Mouse (Mus musculus) liver, adult 2 months (tissue): ENCODE measurements around the gene Lcor. TPM values are rescaled to one million over a fixed set of nuclear protein-coding genes. Genes with fewer than 3 reads are reported as not detected.

ENCODE experiments used
- DNase-seq: peaks from one replicate; pipeline ENCODE4 v3.0.0-alpha.2; 2011; ENCODE audit warnings: low read depth, low spot score; ENCODE audit errors: extremely low read depth
- H3K27ac ChIP-seq: fragments of 200-500 bp; replicated peaks from 2 replicates; pipeline ENCODE4 v1.5.1; 2012; ENCODE audit warnings: low read depth, mild to moderate bottlenecking, control low read depth, inconsistent platforms, low read length; ENCODE audit not compliant: insufficient read depth
- H3K27me3 ChIP-seq: fragments of 200-500 bp; 2 replicates; pipeline ENCODE4 v1.6.1; 2012; ENCODE audit warnings: mild to moderate bottlenecking, moderate library complexity, low read length, inconsistent platforms; ENCODE audit not compliant: control insufficient read depth, insufficient read depth
- H3K36me3 ChIP-seq: fragments of 200-500 bp; 2 replicates; pipeline ENCODE4 v1.6.1; 2012; ENCODE audit warnings: low read length, inconsistent platforms; ENCODE audit not compliant: control insufficient read depth, insufficient read depth
- H3K4me1 ChIP-seq: fragments of 200-500 bp; 2 replicates; pipeline ENCODE4 v1.6.1; 2011; ENCODE audit warnings: low read length; ENCODE audit not compliant: control insufficient read depth, insufficient read depth
- H3K4me3 ChIP-seq: fragments of 200-500 bp; 2 replicates; pipeline ENCODE4 v1.5.1; 2011; ENCODE audit warnings: low read depth, mild to moderate bottlenecking, control low read depth, low read length, moderate library complexity; ENCODE audit not compliant: insufficient read depth
- H3K79me2 ChIP-seq: fragments of 200-500 bp; 2 replicates; pipeline ENCODE4 v1.6.1; 2012; ENCODE audit warnings: inconsistent platforms, mild to moderate bottlenecking, low read length, moderate library complexity; ENCODE audit not compliant: control insufficient read depth, insufficient read depth
- H3K9ac ChIP-seq: fragments of 200-500 bp; 2 replicates; pipeline ENCODE4 v1.6.1; 2012; ENCODE audit warnings: low read depth, mild to moderate bottlenecking, control low read depth, inconsistent platforms, low read length
- CTCF ChIP-seq: fragments of 200-500 bp; IDR thresholded peaks from 2 replicates; pipeline ENCODE4 v1.5.1; 2011; ENCODE audit warnings: low read depth, low read length, control low read depth
- POLR2A ChIP-seq: fragments of 200-500 bp; IDR thresholded peaks from 2 replicates; pipeline ENCODE4 v1.6.1; 2011; ENCODE audit warnings: low read length, control low read depth; ENCODE audit not compliant: insufficient read depth; ENCODE audit errors: extremely low read depth
- WGBS: fragments of 180-500 bp; shearing (Covaris S2); methylation state at CpG from one replicate; pipeline ENCODE4 v1.1.7; 2018; 5-methylcytosine and 5-hydroxymethylcytosine counted together
- polyA plus RNA-seq: library from polyadenylated mRNA; depleted of rRNA; stranded (reverse); fragments of >200 nt; gene quantifications from 2 replicates; pipeline ENCODE4 v1.2.3, GENCODE M21; 2012
- total RNA-seq: library from RNA; depleted of rRNA; stranded (reverse); fragments of >200 nt; gene quantifications from 2 replicates; pipeline ENCODE4 v1.2.3, GENCODE M21; 2014

The Lcor gene
- total and polyA plus RNA-seq, 2 experiments = 2.3 to 17.1 TPM

- no peak for DNase-seq
- peaks cover 13% of the 10 kb centered on the region for H3K4me1 ChIP-seq
- H3K27ac ChIP-seq = no peak overlapping the region
- 93% methylated on average over 3 of the region's 3 CpGs for WGBS
- H3K4me3 ChIP-seq = no peak overlapping the region
- no peaks in the 10 kb centered on the region for H3K79me2 ChIP-seq
- TF ChIP-seq CTCF (no peak), POLR2A (no peak)
- no peaks in the 10 kb centered on the region for H3K36me3 ChIP-seq
- H3K9ac ChIP-seq = no peak overlapping the region
- no peaks in the 10 kb centered on the region for H3K27me3 ChIP-seq
Measured at GRCm38 (mm10) chr19:41476530-41477249, 5.7 kb upstream of the Lcor start.

GRCm38 (mm10) chr19:41481030-41481886 lies 1.2 kb upstream of the Lcor start:
- DNase-seq = peak; percentile 74
- Histone ChIP-seq H3K4me1 (peaks cover 14% of the 10 kb centered on the region), H3K4me3 (no peak overlapping the region; the same call in 1 of the 2 replicates), H3K27me3 (no peaks in the 10 kb centered on the region), H3K36me3 (no peaks in the 10 kb centered on the region), H3K27ac (0 out of 2 replicates have a peak overlapping the region, but pooled peaks have one; percentile 0), H3K79me2 (peaks cover 12% of the 10 kb centered on the region), H3K9ac (peak overlapping the region; percentile 2; the same call in 1 of the 2 replicates)
- peak; percentile 51 for TF ChIP-seq CTCF
- no peak for TF ChIP-seq POLR2A
- 14% methylated on average over 15 of the region's 15 CpGs for WGBS

- Histone ChIP-seq H3K36me3 (no peaks in the 10 kb centered on the region), H3K4me3 (peak overlapping the region; percentile 55), H3K27me3 (no peaks in the 10 kb centered on the region), H3K9ac (peak overlapping the region; percentile 65), H3K79me2 (peaks cover 15% of the 10 kb centered on the region), H3K4me1 (peaks cover 17% of the 10 kb centered on the region), H3K27ac (peak overlapping the region; percentile 83)
- TF ChIP-seq CTCF (no peak), POLR2A (no peak)
- DNase-seq = no peak
- WGBS = 2% methylated on average over 6 of the region's 6 CpGs
Measured at GRCm38 (mm10) chr19:41481887-41482189, 599 bp upstream of the Lcor start.

- Histone ChIP-seq H3K27me3 (no peaks in the 10 kb centered on the region), H3K4me1 (peaks cover 17% of the 10 kb centered on the region), H3K36me3 (no peaks in the 10 kb centered on the region), H3K27ac (peak overlapping the region; percentile 79), H3K4me3 (peak overlapping the region; percentile 98), H3K79me2 (peaks cover 19% of the 10 kb centered on the region), H3K9ac (peak overlapping the region; percentile 97)
- TF ChIP-seq POLR2A (no peak), CTCF (no peak)
- no peak for DNase-seq
- WGBS = 2% methylated on average over 81 of the region's 91 CpGs
Measured at GRCm38 (mm10) chr19:41482909-41483444, 540 bp downstream of the Lcor start.

GRCm38 (mm10) chr19:41483445-41484040 lies 1.1 kb downstream of the Lcor start:
- Histone ChIP-seq H3K27me3 (no peaks in the 10 kb centered on the region), H3K4me3 (peak overlapping the region; percentile 98), H3K9ac (peak overlapping the region; percentile 97), H3K36me3 (no peaks in the 10 kb centered on the region), H3K27ac (peak overlapping the region; percentile 79), H3K79me2 (peaks cover 19% of the 10 kb centered on the region), H3K4me1 (peaks cover 17% of the 10 kb centered on the region)
- TF ChIP-seq POLR2A (no peak), CTCF (no peak)
- DNase-seq = no peak
- under 1% methylated on average over 30 of the region's 30 CpGs for WGBS
